Mouse (Mus musculus) lung, adult 2 months (tissue): ENCODE measurements around the gene Atp8a2. TPM values are rescaled to one million over a fixed set of nuclear protein-coding genes. Genes with fewer than 3 reads are reported as not detected.

Experiments
- DNase-seq: peaks from one replicate; pipeline ENCODE4 v3.0.0; 2022
- H3K4me1 ChIP-seq: fragments of 200-500 bp; 2 replicates; pipeline ENCODE4 v1.6.1; 2011; ENCODE audit warnings: low read length; ENCODE audit not compliant: control insufficient read depth, insufficient read depth
- H3K4me3 ChIP-seq: fragments of 200-500 bp; replicated peaks from 2 replicates; pipeline ENCODE3; 2011; ENCODE audit warnings: low read depth, mild to moderate bottlenecking, control low read depth, low read length; ENCODE audit errors: extremely low read depth
- CTCF ChIP-seq: fragments of 200-500 bp; IDR thresholded peaks from 2 replicates; pipeline ENCODE4 v1.5.1; 2011; ENCODE audit warnings: mild to moderate bottlenecking, low read length, control low read depth; ENCODE audit not compliant: insufficient read depth
- POLR2A ChIP-seq: fragments of 200-500 bp; IDR thresholded peaks from 2 replicates; pipeline ENCODE4 v1.6.1; 2011; ENCODE audit warnings: low read depth, mild to moderate bottlenecking, control low read depth, low read length, borderline replicate concordance; ENCODE audit errors: extremely low read depth
- WGBS: fragments of 180-500 bp; shearing (Covaris S2); methylation state at CpG from one replicate; pipeline ENCODE4 v1.1.7; 2018; 5-methylcytosine and 5-hydroxymethylcytosine counted together
- polyA plus RNA-seq: library from polyadenylated mRNA; depleted of rRNA; stranded (reverse); fragments of >200 nt; gene quantifications from 2 replicates; pipeline ENCODE4 v1.2.3, GENCODE M21; 2012; rRNA removed

The Atp8a2 gene
- polyA plus RNA-seq, 1 experiment = 0.98 TPM

DNA sequence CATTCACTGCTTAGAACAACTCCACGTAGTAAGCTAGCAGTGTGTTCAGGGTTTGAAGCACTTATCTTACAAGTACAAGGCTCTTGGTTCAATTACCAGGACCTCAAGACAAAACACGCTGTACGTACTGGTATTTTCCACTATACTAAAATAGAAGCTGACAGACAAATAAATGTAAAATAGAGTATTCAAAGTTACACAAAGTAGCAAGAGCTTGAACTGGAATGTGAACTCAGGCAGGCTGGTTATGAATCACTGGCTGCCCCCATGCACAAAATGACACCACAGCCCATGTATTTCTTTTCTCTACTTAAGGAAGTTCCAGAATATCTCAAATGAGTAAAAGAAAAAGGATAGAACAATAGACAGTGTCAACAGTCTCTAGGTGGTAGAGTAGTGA lies 602.0 kb downstream of the Atp8a2 start:
- no peak for DNase-seq
- WGBS = 86% methylated on average over 3 of the region's 3 CpGs
- Histone ChIP-seq H3K4me1 (peaks cover 6% of the 10 kb centered on the region), H3K4me3 (no peak overlapping the region)
- no peak for TF ChIP-seq CTCF
- TF ChIP-seq POLR2A = no peak

DNA sequence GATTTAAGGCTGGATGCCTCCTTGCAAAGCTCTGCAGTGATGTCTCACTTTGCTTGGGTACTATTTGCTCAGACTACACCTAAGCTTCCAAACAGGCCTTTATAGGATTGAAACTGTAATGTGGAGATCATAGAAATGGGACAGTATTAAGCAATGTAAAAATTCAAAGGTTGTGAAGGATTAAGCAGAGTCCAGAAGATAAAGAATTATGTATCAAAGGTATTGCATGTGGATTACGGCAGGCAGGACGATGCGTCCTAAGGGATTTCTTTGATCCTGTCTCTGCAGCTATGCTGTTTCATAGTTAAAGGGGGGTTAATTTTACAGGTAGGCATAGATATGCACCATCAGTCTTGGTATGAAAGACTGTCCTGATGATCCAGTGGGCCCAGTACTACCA lies 604.4 kb downstream of the Atp8a2 start:
- TF ChIP-seq CTCF (no peak), POLR2A (no peak)
- H3K4me1 ChIP-seq = peaks cover 6% of the 10 kb centered on the region
- no peak for DNase-seq
- 96% methylated on average over 3 of the region's 3 CpGs for WGBS
- no peak overlapping the region for H3K4me3 ChIP-seq

DNA sequence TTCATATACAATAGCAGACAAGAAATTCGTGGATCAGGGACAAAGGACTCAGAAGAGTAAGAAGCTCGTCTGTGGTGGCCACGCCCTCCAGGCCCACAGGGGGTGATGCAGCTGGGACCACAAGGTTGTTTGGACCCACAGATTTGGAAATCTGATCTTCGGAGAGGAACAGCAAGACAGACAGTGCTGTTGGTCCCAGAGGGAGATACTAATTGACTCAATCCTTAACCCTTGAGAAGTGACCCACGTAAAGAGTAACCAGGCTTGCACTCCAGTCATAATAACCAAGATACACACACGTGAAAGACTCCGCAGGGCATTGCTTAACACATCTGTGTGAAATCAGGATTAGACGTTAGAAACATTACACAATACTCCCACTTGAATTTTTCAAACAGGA lies 605.1 kb downstream of the Atp8a2 start:
- 72% methylated on average over 8 of the region's 8 CpGs for WGBS
- DNase-seq = no peak
- Histone ChIP-seq H3K4me1 (peaks cover 4% of the 10 kb centered on the region), H3K4me3 (no peak overlapping the region)
- no peak for TF ChIP-seq POLR2A
- no peak for TF ChIP-seq CTCF

DNA sequence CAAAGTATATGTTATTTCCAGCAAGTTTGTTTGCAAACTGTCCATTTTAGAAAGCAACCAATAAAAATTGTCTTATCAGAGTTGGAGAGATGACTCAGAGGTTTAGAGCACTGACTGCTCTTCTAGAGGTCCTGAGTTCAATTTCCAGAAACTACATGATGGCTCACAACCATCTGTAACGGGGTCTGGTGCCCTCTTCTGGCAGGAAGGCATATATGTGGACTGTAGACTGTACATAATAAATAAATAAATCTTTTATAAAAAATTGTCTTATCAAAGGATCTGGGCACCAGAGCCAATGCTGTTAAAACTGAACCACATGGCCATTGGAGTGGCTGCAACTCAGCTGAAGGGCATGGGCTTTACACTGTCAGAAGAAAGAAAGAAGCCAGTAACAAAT lies 606.4 kb downstream of the Atp8a2 start:
- DNase-seq = no peak
- 52% methylated on average over 1 of the region's 1 CpGs for WGBS

More for the DNA sequence above, 606.4 kb downstream of the Atp8a2 start:
- H3K4me1 ChIP-seq = no peaks in the 10 kb centered on the region
- no peak overlapping the region for H3K4me3 ChIP-seq
- TF ChIP-seq CTCF (no peak), POLR2A (no peak)

Other genes starting within 250 kb of the Atp8a2 start
- gene Nupl1, start 54.3 kb upstream of the Atp8a2 start, polyA plus RNA-seq = 0.03 and 0.09 TPM in 2 replicates
- gene Gm49336, start 54.3 kb upstream of the Atp8a2 start, polyA plus RNA-seq = 13.7 and 13.9 TPM in 2 replicates
- 20.5 and 30.1 TPM in 2 replicates for gene Mtmr6, start 68.0 kb upstream of the Atp8a2 start, polyA plus RNA-seq
- gene Amer2, start 176.1 kb upstream of the Atp8a2 start, polyA plus RNA-seq = 0.09 and 0.26 TPM in 2 replicates